Mouse (Mus musculus) mouse embryonic stem cell (cell line): ENCODE data around the gene Tmem160.

Experiments
- in situ Hi-C, 2 experiments: fragments of 300-500 bp; cut with MboI; formaldehyde crosslinking; loops; 1 replicate in 1 of 2; 3 replicates in 1 of 2; pipeline ENCODE4 v1.14.3; 2019 to 2020; ENCODE audit warnings: low sequenced_read_pairs in 2 of 2, low pct_unique_long_range_greater_than_20kb in 1 of 2, mixed read lengths in 1 of 2; ENCODE audit not compliant: unreplicated experiment in 1 of 2

Tmem160 gene

DNA sequence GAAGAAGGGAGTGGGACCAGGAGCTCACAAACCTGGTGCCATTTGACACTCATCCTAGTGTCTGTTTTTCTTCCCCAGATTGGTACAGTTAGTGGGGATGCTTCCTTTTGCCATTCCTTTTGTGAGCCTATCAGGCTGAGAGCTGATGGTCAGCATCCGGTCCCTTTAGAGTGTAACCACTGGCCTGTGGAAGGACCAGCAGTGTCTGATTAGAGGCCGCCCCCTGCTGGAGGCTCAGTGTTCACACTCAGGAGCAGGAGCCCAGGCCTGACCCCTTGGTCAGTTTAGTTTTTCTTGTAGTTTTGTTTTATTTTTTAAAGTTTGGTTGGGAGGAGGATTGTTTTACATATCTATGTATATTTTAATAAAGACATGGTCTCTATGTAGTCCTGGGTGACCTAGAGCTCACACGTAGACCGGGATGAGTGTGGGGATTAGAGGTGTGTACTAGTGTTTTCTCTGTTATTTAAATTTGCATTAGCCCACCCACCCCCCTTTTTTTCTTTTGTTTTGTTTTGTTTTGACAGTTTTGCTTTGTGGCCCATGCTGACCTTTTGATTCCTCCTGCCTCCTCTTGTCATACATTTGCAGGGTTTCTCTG is 26.4 kb upstream of the Tmem160 start:
- in situ Hi-C loops = no loop called here

- in situ Hi-C loops = no loop called here
Measured at GRCm38 (mm10) chr7:16433352-16433971, 19.1 kb upstream of the Tmem160 start.

GRCm38 (mm10) chr7:16435088-16435487 is 17.5 kb upstream of the Tmem160 start:
- in situ Hi-C loops = no loop called here

GRCm38 (mm10) chr7:16441241-16441640 is 11.3 kb upstream of the Tmem160 start:
- in situ Hi-C loops = no loop called here

DNA sequence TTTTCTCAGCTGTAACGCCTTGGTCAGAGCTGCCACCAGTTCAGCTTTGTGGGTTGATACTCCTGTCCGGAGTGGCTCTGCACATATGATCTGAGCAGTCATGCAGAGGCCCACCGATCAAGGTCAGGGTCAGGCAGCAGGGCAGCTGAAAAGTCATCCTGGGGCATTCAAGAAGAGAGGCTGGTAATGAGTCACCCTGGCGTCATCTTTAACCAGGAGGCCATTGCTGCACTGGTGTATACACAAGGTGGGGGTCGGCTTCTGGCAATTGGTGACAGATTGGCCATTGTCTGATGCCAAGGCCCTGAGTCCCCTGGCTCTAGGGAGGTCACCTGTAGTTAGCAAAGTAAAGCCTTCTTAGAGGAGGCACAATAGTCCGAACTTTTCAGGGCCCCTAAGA is 923 bp upstream of the Tmem160 start:
- in situ Hi-C loops = no loop called here

GRCm38 (mm10) chr7:16453118-16453711 is 636 bp downstream of the Tmem160 start:
- in situ Hi-C loops = no loop called here

GRCm38 (mm10) chr7:16455016-16455415 is 2.4 kb downstream of the Tmem160 start:
- in situ Hi-C loops = loop anchor here in 1 of 2 experiments (5.0 kb wide), 1 partner anchor 48 kb away; no protein-coding TSS in a partner anchor

DNA sequence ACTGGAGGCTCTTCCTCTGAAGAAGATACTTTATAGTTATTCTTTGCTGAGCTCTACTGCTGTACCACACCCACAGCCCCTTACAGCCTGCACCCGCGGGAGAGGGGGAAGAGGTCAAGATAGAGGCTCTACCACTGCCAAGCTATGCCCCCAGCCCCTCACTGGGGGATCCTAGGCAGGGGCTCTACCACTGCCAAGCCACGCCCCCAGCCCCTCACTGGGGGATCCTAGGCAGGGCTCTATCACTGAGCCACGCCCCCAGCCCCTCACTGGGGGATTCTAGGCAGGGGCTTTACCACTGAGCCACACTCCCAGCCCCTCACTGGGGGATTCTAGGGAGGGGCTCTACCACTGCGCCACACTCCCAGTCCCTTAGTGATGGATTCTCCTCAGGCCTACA is 3.7 kb downstream of the Tmem160 start:
- in situ Hi-C loops = loop anchor here in 1 of 2 experiments (5.0 kb wide), 1 partner anchor 49 kb away; no protein-coding TSS in a partner anchor

DNA sequence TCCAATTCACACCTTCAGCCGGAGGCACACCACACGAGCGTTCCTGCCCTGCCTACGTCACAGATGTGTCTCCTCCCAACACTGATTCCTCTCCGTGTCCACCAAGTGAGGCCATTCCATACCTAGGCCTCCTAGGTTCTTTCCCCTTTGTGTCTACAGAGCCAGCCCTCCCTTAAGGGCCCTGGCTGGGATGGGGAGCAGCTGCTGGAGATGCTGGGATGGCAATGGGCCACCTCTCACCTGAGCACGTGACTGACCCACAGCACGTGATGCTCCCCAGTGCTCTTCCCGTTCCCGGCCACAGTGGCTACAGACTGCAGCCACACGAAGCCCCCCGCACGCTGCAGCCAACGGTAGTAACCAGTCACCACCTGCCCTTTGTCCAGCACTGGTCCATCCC is 8.0 kb downstream of the Tmem160 start:
- in situ Hi-C loops = no loop called here

GRCm38 (mm10) chr7:16461151-16461550 is 8.6 kb downstream of the Tmem160 start:
- in situ Hi-C loops = no loop called here

DNA sequence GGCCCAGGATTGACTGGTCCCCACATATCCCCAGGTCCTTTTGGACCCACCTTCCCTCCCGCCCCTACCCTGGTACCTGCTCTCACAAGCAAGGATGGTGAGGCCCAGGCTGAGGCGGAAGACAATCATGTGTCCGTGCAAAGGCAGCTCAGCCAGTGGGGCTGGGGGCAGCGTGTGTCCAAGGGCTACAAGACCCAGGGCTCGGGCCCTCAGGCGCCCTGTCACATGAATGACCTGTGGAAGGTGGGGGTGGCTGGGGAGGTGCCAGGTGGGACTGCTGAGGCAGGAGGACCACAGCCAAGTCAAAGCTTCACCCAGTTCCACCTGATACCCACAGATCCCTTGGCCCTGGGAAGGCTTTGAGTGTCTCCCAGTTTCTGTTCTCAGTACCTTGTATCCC is 9.1 kb downstream of the Tmem160 start:
- in situ Hi-C loops = no loop called here

DNA sequence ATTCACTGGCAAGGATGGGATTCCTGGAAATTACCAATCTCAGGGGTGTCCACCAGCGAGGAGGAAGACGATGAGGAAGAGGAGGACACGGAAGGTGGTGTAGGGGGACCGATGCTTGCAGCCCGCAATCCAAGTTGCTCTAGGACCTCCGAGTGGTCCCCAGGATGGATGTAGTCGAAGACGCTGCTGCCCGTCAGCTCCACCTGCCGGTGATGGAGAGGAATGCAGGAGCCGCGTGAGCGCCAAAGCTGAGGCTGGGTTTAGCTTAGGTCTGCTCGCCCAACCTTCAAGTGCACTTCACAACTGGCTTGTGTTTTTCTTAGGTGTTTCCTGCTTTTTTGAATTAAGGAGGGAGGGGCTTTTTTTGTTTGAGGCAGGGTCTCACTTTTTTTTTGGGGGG is 10.6 kb downstream of the Tmem160 start:
- in situ Hi-C loops = no loop called here

DNA sequence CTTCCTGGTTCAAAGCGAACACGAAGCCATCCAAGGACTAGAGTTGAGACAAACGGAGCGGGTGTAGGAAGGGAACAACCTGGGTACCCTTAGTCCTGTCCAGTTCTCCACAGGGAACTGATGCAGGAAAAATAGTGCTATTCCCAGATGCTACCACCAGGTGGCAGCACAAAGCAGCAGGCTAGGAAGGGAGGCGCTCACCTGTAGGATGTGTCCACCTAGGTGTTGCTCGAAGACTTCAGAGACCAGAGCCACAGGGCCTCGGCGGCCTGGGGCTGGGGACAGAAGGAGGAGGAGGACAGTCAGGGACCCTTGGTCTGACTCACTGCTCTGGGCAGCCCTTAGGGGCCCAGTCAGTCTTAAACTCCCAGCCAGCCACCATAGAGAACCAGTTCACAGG is 12.6 kb downstream of the Tmem160 start:
- in situ Hi-C loops = no loop called here

DNA sequence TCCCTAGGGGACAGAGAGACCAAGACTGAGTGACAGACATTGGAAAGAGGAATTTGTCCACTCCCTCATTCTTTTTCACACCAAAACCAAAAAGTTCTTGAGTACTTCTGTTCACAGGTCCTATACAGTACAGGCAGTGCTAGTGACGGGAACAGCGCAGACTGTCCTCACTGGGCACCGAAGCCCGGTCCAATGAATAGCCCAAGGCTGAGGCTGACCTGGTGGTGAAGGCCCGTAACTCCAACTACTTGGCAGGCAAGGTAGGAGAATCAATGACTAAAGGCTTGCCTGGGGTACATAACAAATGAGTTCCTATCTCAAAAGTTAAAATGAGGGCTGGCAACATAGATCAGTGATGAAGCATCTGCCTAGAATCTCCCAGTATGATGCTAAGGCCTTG is 13.0 kb downstream of the Tmem160 start:
- in situ Hi-C loops = no loop called here

DNA sequence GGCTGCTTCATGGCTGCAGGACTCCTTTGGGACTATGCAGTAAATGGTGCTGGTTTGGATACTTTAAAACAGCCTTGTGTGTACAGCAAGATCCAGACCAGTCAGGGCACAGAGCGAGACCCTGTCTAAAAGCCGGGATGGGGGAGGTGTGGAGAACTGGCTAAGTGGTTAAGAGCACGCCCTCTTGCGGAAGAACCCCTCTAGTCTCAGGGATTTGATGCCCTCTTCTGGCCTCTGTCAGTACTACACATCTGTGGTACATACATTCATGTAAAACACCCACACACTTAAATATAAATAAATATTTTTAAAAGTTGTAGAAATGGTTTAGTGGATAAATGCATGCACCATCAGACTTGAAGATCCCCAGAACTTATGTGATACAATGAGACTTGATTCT is 14.0 kb downstream of the Tmem160 start:
- in situ Hi-C loops = no loop called here

DNA sequence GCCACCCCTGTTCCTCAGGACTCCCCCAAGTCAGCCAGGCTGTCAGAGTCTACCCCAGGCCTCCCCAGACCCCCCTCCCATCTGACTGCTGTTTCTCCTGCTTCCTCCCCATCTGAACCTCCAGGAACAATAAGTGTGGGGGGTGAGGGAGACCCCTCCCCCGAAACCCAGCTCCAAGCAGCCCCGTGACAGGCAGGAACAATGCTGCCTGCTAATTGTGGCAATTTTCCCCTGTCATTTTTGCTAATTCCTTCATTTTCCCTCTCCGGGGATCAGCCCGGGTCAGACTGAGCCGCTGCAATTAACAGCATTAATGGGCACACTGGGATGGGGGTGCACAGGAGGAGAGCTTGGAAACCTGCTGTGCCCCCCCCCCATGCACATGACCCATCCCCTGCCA is 15.5 kb downstream of the Tmem160 start:
- in situ Hi-C loops = no loop called here

- in situ Hi-C loops = no loop called here
Measured at GRCm38 (mm10) chr7:16471549-16471948, 19.0 kb downstream of the Tmem160 start.

GRCm38 (mm10) chr7:16472116-16472709 is 19.6 kb downstream of the Tmem160 start:
- in situ Hi-C loops = no loop called here

GRCm38 (mm10) chr7:16473847-16474246 is 21.3 kb downstream of the Tmem160 start:
- in situ Hi-C loops = no loop called here

DNA sequence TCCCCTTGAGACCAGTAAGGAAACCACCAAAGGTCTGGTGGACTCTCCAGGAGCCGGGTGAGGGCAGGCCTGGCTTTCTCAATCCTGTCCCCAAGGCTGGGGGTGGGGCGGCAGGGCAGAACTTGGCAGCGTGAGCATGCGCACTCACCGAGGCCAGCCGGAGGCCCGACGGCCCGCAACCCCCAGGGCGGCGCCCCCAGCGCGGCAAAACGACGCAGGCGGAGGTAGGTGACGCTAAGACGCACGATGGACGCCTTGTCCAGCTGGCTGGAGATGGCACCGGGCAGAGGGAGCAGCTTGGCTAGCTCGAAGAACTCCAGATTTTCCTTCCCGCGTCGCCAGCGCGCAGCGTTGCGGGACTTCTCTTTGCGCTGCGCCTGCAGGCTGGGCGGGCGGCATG is 21.9 kb downstream of the Tmem160 start:
- in situ Hi-C loops = no loop called here
